Mouse (Mus musculus): Measurements from ENCODE around the gene Wars. TPM values are rescaled to one million over a fixed set of nuclear protein-coding genes. Genes with fewer than 3 reads are reported as not detected.
A peak's percentile ranks its signal among the peaks of the same experiment; 100 is the strongest.

Gene Wars
- polyA plus RNA-seq, 1 experiment from 2014 or later: 63.0 TPM

DNA sequence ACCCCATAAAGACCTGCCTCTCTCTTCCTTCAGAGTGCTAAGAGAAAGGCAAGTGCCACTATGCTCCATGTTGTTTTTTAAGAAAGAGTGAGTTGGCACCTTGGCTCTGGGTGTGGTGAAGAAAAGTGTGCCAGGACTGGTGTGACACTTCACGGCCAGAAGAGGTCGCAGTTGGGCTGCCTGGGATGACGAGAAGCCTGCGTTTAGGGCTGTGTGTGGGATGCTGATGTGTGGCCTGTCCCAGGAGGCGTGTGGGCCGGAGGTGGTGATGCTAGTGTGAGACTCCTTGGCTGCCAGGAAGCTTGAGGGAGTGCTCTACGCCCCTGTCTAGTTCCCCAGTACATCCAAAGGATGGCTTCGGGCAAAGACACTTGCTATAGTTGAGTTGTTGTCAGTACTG lies 9.0 kb upstream of the Wars start:
- no peak overlapping the region for H3K27ac ChIP-seq (ENCODE audit: low read length)
- H3K27me3 ChIP-seq (ENCODE audit: control insufficient read depth, insufficient read depth, low read length): no peaks in the 10 kb centered on the region
- WGBS: 21% methylated on average over 8 of the region's 8 CpGs
- no peak overlapping the region for H3K4me3 ChIP-seq (ENCODE audit: low read length)
- H3K4me1 ChIP-seq (ENCODE audit: control insufficient read depth, insufficient read depth, low read length): no peaks in the 10 kb centered on the region
- no peaks in the 10 kb centered on the region for H3K9me3 ChIP-seq (replicated peaks; ENCODE audit: control insufficient read depth, low read length)
- no peak overlapping the region for H3K9ac ChIP-seq (ENCODE audit: low read length)
- ATAC-seq (replicated peaks; ENCODE audit: extremely low read depth, insufficient read depth, low FRiP score): no peak
- no peaks in the 10 kb centered on the region; the same call in 1 of the 2 replicates for H3K36me3 ChIP-seq (ENCODE audit: control insufficient read depth, insufficient read depth)
- no peak overlapping the region for H3K4me2 ChIP-seq (ENCODE audit: low read depth, low read length)

DNA sequence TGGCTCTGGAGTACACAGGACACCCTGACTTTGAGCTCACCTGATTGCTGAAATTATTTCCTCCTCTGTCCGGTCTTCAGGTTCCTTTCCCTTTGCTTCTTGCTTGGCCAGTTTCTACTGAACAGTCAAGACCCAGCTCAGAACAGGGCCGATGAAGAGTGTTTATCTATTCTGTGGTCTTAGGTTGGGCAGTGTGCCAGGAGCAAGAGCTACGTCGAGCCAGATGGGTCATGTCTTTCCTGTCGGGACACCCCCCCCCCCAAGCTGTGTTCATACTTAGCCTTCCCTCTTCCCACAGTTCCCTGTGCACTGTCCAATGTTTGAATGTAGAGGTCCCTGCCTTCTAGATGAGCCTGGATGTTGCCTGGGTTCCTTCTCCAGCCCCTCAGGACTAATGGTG lies 7.4 kb upstream of the Wars start:
- ATAC-seq (replicated peaks; ENCODE audit: extremely low read depth, insufficient read depth, low FRiP score): no peak
- no peaks in the 10 kb centered on the region for H3K27me3 ChIP-seq (ENCODE audit: control insufficient read depth, insufficient read depth, low read length)
- H3K4me3 ChIP-seq (ENCODE audit: low read length): no peak overlapping the region
- H3K9ac ChIP-seq (ENCODE audit: low read length): no peak overlapping the region
- no peaks in the 10 kb centered on the region for H3K4me1 ChIP-seq (ENCODE audit: control insufficient read depth, insufficient read depth, low read length)
- no peaks in the 10 kb centered on the region for H3K9me3 ChIP-seq (replicated peaks; ENCODE audit: control insufficient read depth, low read length)
- no peak overlapping the region for H3K27ac ChIP-seq (ENCODE audit: low read length)
- WGBS: 30% methylated on average over 5 of the region's 5 CpGs
- no peak overlapping the region for H3K4me2 ChIP-seq (ENCODE audit: low read depth, low read length)
- no peaks in the 10 kb centered on the region; the same call in 1 of the 2 replicates for H3K36me3 ChIP-seq (ENCODE audit: control insufficient read depth, insufficient read depth)

DNA sequence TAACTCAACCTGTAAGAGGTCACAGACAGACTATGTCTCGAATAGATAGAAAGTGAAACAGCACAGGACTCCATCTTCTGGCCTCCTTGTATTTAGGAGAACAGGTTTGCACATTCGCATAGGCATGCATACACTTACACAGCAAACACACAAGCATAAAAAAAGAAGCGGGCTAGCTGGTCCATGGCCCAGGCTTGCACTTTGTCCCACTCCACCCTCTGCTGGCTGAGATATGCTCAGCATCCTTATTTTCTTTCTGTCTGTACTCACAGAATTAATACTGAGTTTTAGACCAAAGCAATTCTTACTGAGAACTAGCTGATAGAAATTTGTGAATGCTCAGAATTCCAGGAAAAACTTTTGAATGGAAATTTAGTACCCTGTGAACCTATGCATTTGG lies 2.0 kb upstream of the Wars start:
- no peak for ATAC-seq (replicated peaks; ENCODE audit: extremely low read depth, insufficient read depth, low FRiP score)
- Histone ChIP-seq H3K27ac (ENCODE audit: low read length) (no peak overlapping the region), H3K9ac (ENCODE audit: low read length) (no peak overlapping the region), H3K4me1 (ENCODE audit: control insufficient read depth, insufficient read depth, low read length) (peaks cover 14% of the 10 kb centered on the region), H3K27me3 (ENCODE audit: control insufficient read depth, insufficient read depth, low read length) (no peaks in the 10 kb centered on the region), H3K9me3 (replicated peaks; ENCODE audit: control insufficient read depth, low read length) (no peaks in the 10 kb centered on the region), H3K4me3 (ENCODE audit: low read length) (no peak overlapping the region), H3K36me3 (ENCODE audit: control insufficient read depth, insufficient read depth) (no peaks in the 10 kb centered on the region; the same call in 1 of the 2 replicates), H3K4me2 (ENCODE audit: low read depth, low read length) (no peak overlapping the region)
- WGBS: 58% methylated on average over 3 of the region's 3 CpGs

DNA sequence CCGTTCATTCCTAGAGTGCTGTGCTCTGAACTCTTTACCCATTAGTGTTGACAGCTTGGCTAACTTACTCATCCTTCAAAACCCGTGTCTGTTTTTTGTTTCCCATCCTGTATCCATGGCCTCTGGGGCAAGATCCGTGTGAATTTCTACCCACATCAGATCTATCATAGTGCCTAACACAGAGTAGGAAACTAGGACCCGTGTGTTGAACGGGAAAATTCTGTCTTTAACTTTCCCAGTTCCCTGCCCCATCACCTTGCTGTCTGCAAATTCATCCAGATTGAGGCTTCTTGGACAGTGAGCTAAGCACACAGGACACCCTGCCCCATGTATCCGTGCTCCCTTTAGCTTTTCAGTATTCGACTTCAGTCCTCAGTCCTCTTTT lies 450 bp upstream of the Wars start:
- under 1% methylated on average over 7 of the region's 7 CpGs for WGBS
- Histone ChIP-seq H3K9ac (ENCODE audit: low read length) (peak overlapping the region; percentile 78), H3K4me3 (ENCODE audit: low read length) (peak overlapping the region; percentile 79), H3K4me1 (ENCODE audit: control insufficient read depth, insufficient read depth, low read length) (peaks cover 14% of the 10 kb centered on the region), H3K9me3 (replicated peaks; ENCODE audit: control insufficient read depth, low read length) (no peaks in the 10 kb centered on the region), H3K27me3 (ENCODE audit: control insufficient read depth, insufficient read depth, low read length) (no peaks in the 10 kb centered on the region), H3K36me3 (ENCODE audit: control insufficient read depth, insufficient read depth) (no peaks in the 10 kb centered on the region; the same call in 1 of the 2 replicates), H3K27ac (ENCODE audit: low read length) (no peak overlapping the region), H3K4me2 (ENCODE audit: low read depth, low read length) (peak overlapping the region; percentile 80)
- ATAC-seq (replicated peaks; ENCODE audit: extremely low read depth, insufficient read depth, low FRiP score): no peak; the same call in 1 of the 2 replicates

DNA sequence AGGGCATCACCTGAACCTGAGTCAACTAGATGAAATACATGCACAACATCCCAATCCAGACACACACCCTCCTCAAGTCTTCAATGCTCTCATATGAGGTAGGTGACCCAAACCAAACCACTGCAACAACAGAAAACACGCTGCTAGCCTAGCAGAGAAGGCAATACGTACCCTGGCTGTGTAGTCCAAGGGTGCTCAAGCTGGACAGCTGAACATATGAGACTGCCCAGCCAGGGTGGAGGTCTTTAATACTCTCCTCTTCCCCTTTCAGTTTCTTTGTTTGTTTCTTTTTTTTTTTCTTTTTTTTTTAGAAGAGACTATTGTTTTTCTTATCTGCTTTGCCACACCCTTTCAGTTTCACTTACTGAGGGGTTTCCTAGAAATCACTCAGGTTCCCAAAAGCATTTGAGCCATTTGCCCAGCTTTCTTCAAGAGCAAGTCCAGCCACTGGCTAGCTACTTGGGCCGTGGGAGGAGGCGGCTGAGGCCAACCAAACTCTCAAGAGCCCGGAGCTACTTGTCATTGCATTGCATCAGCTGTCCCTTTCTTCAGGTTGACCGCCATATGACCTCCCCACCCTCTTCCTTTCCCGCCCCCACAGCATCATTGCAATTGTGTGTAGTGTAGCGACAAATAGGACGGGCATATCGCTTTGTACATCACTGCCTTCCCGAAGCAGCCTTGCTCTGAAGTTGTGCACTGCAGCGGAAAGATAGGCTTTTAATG lies 822 bp downstream of the Wars start, which contains the start of gene Wdr25:
Wdr25 (plus strand) TSS at position 643 of the 726 bp plus-strand sequence.
- WGBS: 18% methylated on average over 12 of the region's 12 CpGs
- Histone ChIP-seq H3K9me3 (replicated peaks; ENCODE audit: control insufficient read depth, low read length) (no peaks in the 10 kb centered on the region), H3K4me3 (ENCODE audit: low read length) (peak within 1 kb of the TSS; percentile 79), H3K4me1 (ENCODE audit: control insufficient read depth, insufficient read depth, low read length) (peaks cover 14% of the 10 kb centered on the region), H3K36me3 (ENCODE audit: control insufficient read depth, insufficient read depth) (peaks cover 3% of the 10 kb centered on the region), H3K4me2 (ENCODE audit: low read depth, low read length) (peak within 1 kb of the TSS; percentile 84), H3K9ac (ENCODE audit: low read length) (peak within 1 kb of the TSS; percentile 82), H3K27ac (ENCODE audit: low read length) (peak within 1 kb of the TSS; percentile 7; the same call in 1 of the 2 replicates), H3K27me3 (ENCODE audit: control insufficient read depth, insufficient read depth, low read length) (no peaks in the 10 kb centered on the region)
- ATAC-seq (replicated peaks; ENCODE audit: extremely low read depth, insufficient read depth, low FRiP score): no peak

DNA sequence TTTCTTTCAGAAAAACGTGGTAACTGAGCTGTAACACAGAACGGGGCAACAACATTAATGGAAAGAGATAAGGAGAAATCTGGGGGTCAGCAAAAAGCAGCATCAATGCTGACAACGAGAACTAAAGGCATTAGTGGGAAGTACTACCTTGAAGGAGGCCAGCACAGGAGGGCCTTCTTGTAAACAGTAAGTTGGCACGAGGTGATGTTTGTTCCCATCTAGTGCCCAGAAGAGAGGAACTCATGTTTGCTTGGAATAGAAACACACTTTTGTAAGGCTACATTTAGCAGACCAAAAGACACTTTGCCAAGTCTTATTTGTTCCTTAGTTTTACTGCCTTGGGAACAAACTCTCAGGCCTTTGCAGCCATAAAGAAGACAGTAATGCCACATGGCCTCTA lies 5.3 kb downstream of the Wars start:
- no peak overlapping the region for H3K27ac ChIP-seq (ENCODE audit: low read length)
- H3K9me3 ChIP-seq (replicated peaks; ENCODE audit: control insufficient read depth, low read length): no peaks in the 10 kb centered on the region
- no peak overlapping the region for H3K4me2 ChIP-seq (ENCODE audit: low read depth, low read length)
- no peak for ATAC-seq (replicated peaks; ENCODE audit: extremely low read depth, insufficient read depth, low FRiP score)
- no peak overlapping the region for H3K9ac ChIP-seq (ENCODE audit: low read length)
- H3K4me3 ChIP-seq (ENCODE audit: low read length): no peak overlapping the region
- peaks cover 23% of the 10 kb centered on the region for H3K36me3 ChIP-seq (ENCODE audit: control insufficient read depth, insufficient read depth)
- H3K4me1 ChIP-seq (ENCODE audit: control insufficient read depth, insufficient read depth, low read length): peaks cover 8% of the 10 kb centered on the region
- WGBS: 63% methylated on average over 4 of the region's 4 CpGs
- no peaks in the 10 kb centered on the region for H3K27me3 ChIP-seq (ENCODE audit: control insufficient read depth, insufficient read depth, low read length)

DNA sequence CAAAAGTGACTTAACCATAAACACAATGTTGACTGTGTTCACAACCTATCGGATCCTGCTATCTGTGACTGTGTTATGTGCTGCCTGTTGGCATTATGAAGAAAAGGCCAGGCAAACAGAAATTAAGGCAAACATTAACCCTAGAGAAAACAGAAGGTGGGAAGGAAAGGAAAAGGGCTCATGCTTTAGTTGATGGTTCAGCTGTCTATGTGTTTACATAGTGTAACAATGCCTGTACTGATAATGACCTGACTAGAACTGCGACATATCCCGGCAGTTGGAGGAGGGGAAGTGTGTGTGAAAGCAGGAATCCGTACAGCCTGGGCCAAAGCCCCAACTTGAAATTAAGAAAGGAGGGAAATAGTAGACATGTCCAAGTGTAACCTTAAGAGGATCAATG lies 6.9 kb downstream of the Wars start:
- H3K4me3 ChIP-seq (ENCODE audit: low read length): no peak overlapping the region
- 75% methylated on average over 4 of the region's 4 CpGs for WGBS
- no peaks in the 10 kb centered on the region for H3K9me3 ChIP-seq (replicated peaks; ENCODE audit: control insufficient read depth, low read length)
- H3K36me3 ChIP-seq (ENCODE audit: control insufficient read depth, insufficient read depth): peaks cover 28% of the 10 kb centered on the region
- H3K9ac ChIP-seq (ENCODE audit: low read length): no peak overlapping the region
- H3K4me1 ChIP-seq (ENCODE audit: control insufficient read depth, insufficient read depth, low read length): no peaks in the 10 kb centered on the region
- no peaks in the 10 kb centered on the region for H3K27me3 ChIP-seq (ENCODE audit: control insufficient read depth, insufficient read depth, low read length)
- no peak overlapping the region for H3K27ac ChIP-seq (ENCODE audit: low read length)
- no peak for ATAC-seq (replicated peaks; ENCODE audit: extremely low read depth, insufficient read depth, low FRiP score)
- no peak overlapping the region for H3K4me2 ChIP-seq (ENCODE audit: low read depth, low read length)

DNA sequence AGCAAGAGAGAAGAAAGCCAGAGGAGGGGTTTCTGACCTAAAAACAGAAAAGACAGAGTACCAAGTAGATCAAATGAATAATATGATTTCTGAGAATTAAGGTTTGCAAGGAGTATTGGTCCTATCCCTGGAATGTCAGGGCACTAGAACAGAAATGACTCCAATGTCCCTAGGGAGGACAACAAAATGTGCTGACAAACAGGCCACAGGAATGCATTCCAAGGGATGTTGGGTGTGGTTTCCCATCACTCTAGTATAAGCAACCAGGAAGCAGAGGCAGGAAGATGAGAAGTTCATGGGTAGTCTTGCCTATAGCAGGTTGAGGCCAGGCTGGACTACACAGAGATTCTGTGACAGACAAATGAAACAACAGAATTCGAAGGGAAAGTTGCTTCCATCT lies 8.1 kb downstream of the Wars start:
- H3K36me3 ChIP-seq (ENCODE audit: control insufficient read depth, insufficient read depth): peaks cover 29% of the 10 kb centered on the region
- H3K27ac ChIP-seq (ENCODE audit: low read length): no peak overlapping the region
- H3K4me1 ChIP-seq (ENCODE audit: control insufficient read depth, insufficient read depth, low read length): no peaks in the 10 kb centered on the region
- no peaks in the 10 kb centered on the region for H3K9me3 ChIP-seq (replicated peaks; ENCODE audit: control insufficient read depth, low read length)
- no peak overlapping the region for H3K4me2 ChIP-seq (ENCODE audit: low read depth, low read length)
- H3K4me3 ChIP-seq (ENCODE audit: low read length): no peak overlapping the region
- 84% methylated on average over 1 of the region's 1 CpGs for WGBS
- no peak overlapping the region for H3K9ac ChIP-seq (ENCODE audit: low read length)
- no peaks in the 10 kb centered on the region for H3K27me3 ChIP-seq (ENCODE audit: control insufficient read depth, insufficient read depth, low read length)
- no peak for ATAC-seq (replicated peaks; ENCODE audit: extremely low read depth, insufficient read depth, low FRiP score)

DNA sequence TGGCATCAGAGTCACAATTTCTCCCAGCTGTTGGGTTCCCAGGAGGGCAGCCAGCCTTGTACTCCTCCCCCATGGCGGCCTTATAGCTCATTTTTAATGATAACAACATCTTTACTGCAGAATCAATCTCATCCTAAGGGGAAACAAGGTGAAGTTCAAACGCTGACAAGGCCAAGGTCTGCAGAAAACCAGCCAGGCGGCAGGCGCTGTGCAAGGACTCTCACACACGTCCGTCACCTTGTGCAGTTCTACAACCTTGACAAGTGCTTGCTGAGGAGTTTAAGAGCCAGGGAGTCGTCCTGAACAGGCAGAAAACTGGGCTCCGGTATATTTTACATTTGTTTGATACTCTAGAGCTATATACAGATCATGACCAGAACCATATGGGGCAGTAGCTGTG lies 11.2 kb downstream of the Wars start:
- no peak overlapping the region for H3K27ac ChIP-seq (ENCODE audit: low read length)
- peaks cover 33% of the 10 kb centered on the region for H3K36me3 ChIP-seq (ENCODE audit: control insufficient read depth, insufficient read depth)
- H3K9ac ChIP-seq (ENCODE audit: low read length): no peak overlapping the region
- WGBS: 77% methylated on average over 8 of the region's 8 CpGs
- no peak overlapping the region for H3K4me3 ChIP-seq (ENCODE audit: low read length)
- H3K4me1 ChIP-seq (ENCODE audit: control insufficient read depth, insufficient read depth, low read length): no peaks in the 10 kb centered on the region
- ATAC-seq (replicated peaks; ENCODE audit: extremely low read depth, insufficient read depth, low FRiP score): no peak
- H3K27me3 ChIP-seq (ENCODE audit: control insufficient read depth, insufficient read depth, low read length): no peaks in the 10 kb centered on the region
- H3K9me3 ChIP-seq (replicated peaks; ENCODE audit: control insufficient read depth, low read length): no peaks in the 10 kb centered on the region
- no peak overlapping the region for H3K4me2 ChIP-seq (ENCODE audit: low read depth, low read length)

Measured in heart, embryonic 16.5 days (tissue).